Mouse (Mus musculus) spleen, adult 10 weeks (tissue): Measurements from ENCODE around the gene Zfp780b. TPM values are rescaled to one million over a fixed set of nuclear protein-coding genes. Genes with fewer than 3 reads are reported as not detected.

Experiments used
- polyA plus RNA-seq: library from polyadenylated mRNA; stranded (reverse); fragments of 350-450 nt; fragmentation: Illumina TruSeq; extraction: RNeasy Lipid Tissue Mini Kit (QIAGEN cat#74804); gene quantifications from one replicate; pipeline ENCODE4 v1.2.3, GENCODE M21; 2015; ENCODE audit warnings: low replicate concordance; ENCODE audit not compliant: insufficient read depth

The Zfp780b gene
- 19.0 TPM for polyA plus RNA-seq

DNA sequence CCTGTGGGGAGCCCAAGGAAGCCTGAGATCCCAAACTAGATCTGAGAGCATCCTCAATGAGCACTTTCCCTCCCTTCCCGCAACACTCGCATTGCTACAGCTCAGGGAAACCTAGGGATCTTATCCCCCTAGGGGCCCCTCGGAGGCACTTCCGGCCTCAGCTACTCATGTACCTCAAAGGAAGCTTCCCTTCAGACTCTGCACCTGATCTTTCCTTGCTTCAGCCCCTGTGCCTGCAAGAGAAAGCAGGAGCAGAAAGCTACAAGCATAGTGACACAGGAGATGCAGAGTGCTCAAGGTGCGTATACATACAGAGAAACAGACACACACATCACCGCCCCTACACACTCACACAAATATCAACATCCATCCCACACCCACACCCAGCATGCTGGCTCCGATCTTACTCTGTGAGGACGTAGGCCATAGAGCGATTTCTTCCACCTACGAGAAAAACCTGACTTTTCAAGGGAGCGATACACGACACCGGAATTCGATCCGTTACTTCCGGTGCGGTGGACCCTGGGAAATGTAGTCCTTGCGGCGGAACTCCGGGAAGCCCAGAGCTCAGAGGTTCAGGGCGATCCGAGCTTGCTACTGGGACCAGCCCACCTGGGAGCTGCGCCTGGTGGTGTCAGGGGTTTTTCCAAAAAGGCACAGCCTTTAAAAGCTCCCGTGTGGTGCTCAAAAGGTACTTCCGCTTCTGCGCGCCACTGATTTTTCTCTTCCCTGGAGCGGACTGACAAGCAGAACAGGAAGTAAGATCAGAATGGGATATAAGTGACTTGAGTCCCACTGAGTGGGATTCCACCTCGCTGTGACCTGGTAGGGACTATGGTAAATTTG is at the start of gene Zfp780b:
Gene Zfp780b, minus strand, starts transcription at position 489 of the 846 bp plus-strand sequence.

GRCm38 (mm10) chr7:28013549-28014444 is 34.8 kb upstream of the Zfp780b start, which contains the start of gene Zfp850:
TSS of gene Zfp850 (minus strand) at chr7:28014115.

GRCm38 (mm10) chr7:27928818-27929695 is 49.9 kb downstream of the Zfp780b start, which contains the start of gene Zfp974:
TSS of gene Zfp974 (minus strand) at chr7:27929460.

Other genes starting within 250 kb of the Zfp780b start
- gene Zfp60, start 247.8 kb downstream of the Zfp780b start, polyA plus RNA-seq = 19.3 TPM
- 22.8 TPM for gene Zfp626, start 172.0 kb downstream of the Zfp780b start, polyA plus RNA-seq
- gene Zfp59, start 140.6 kb downstream of the Zfp780b start, polyA plus RNA-seq = 9.8 TPM
- gene Zfp607a, start 121.6 kb downstream of the Zfp780b start, polyA plus RNA-seq = 18.2 TPM
- gene Zfp974, start 49.7 kb downstream of the Zfp780b start, polyA plus RNA-seq = 17.1 TPM
- gene Zfp850, start 34.9 kb upstream of the Zfp780b start, polyA plus RNA-seq = 10.2 TPM
- 104 TPM for gene Psmc4, start 70.9 kb upstream of the Zfp780b start, polyA plus RNA-seq
- 0.21 TPM for gene Fcgbp, start 92.1 kb upstream of the Zfp780b start, polyA plus RNA-seq
- gene 9530053A07Rik, start 150.3 kb upstream of the Zfp780b start, polyA plus RNA-seq = not detected
- 101 TPM for gene Fbl, start 190.5 kb upstream of the Zfp780b start, polyA plus RNA-seq
- gene Dyrk1b, start 200.3 kb upstream of the Zfp780b start, polyA plus RNA-seq = 2.8 TPM